Mouse (Mus musculus): ENCODE results near the gene Speer3. TPM values are rescaled to one million over a fixed set of nuclear protein-coding genes. Genes with fewer than 3 reads are reported as not detected.

The Speer3 gene
- under 1 TPM in 1 of 2 experiments, not detected in 1; 0.78 TPM for polyA plus RNA-seq (2017; shearing (Covaris generic))

GRCm38 (mm10) chr5:13791319-13791718 is at the start of gene Speer3:
Gene Speer3 (plus strand): TSS chr5:13791619.

Other genes starting within 250 kb of the Speer3 start
- under 1 TPM; 0.08 to 0.23 TPM for gene Sema3e, start 233.7 kb downstream of the Speer3 start, polyA plus RNA-seq (2017; shearing (Covaris generic))

Data from inflammation-experienced regulatory T-cells (primary cell).